Mouse (Mus musculus) mouse embryonic stem cell (cell line): ENCODE measurements around the gene Ate1.
"Not testable (repeated sequence)": the region's sequence is repeated elsewhere in the genome, so short reads cannot be mapped to it uniquely, and the experiment has no call there.

Experiments
- in situ Hi-C, 2 experiments: fragments of 300-500 bp; cut with MboI; formaldehyde crosslinking; loops; 1 replicate in 1 of 2; 3 replicates in 1 of 2; pipeline ENCODE4 v1.14.3; 2019 to 2020; ENCODE audit warnings: low sequenced_read_pairs in 2 of 2, low pct_unique_long_range_greater_than_20kb in 1 of 2, mixed read lengths in 1 of 2; ENCODE audit not compliant: unreplicated experiment in 1 of 2

Gene Ate1

GRCm38 (mm10) chr7:130455587-130456246 is 64.5 kb downstream of the Ate1 start:
- in situ Hi-C loops: no loop called here

- in situ Hi-C loops: no loop called here
These were observed 65.9 kb downstream of the Ate1 start for GRCm38 (mm10) chr7:130454226-130454625.

GRCm38 (mm10) chr7:130435776-130436175 is 84.4 kb downstream of the Ate1 start:
- in situ Hi-C loops: no loop called here

GRCm38 (mm10) chr7:130432141-130432540 is 88.0 kb downstream of the Ate1 start:
- in situ Hi-C loops: no loop called here

- in situ Hi-C loops: no loop called here
These were observed 93.6 kb downstream of the Ate1 start for GRCm38 (mm10) chr7:130426586-130426985.

GRCm38 (mm10) chr7:130425991-130426390 is 94.2 kb downstream of the Ate1 start:
- in situ Hi-C loops: no loop called here

GRCm38 (mm10) chr7:130419961-130420360 is 100.2 kb downstream of the Ate1 start:
- in situ Hi-C loops: no loop called here

- in situ Hi-C loops: no loop called here
These were observed 112.5 kb downstream of the Ate1 start for GRCm38 (mm10) chr7:130407622-130408021.

- in situ Hi-C loops: no loop called here
These were observed 116.8 kb downstream of the Ate1 start for GRCm38 (mm10) chr7:130403346-130403745.

- in situ Hi-C loops: no loop called here
These were observed 125.5 kb downstream of the Ate1 start for GRCm38 (mm10) chr7:130394697-130395096.

GRCm38 (mm10) chr7:130390060-130390459 is 130.1 kb downstream of the Ate1 start:
- in situ Hi-C loops: not testable (repeated sequence)

GRCm38 (mm10) chr7:130386308-130386707 is 133.9 kb downstream of the Ate1 start:
- in situ Hi-C loops: no loop called here

GRCm38 (mm10) chr7:130385732-130386294 is 134.4 kb downstream of the Ate1 start:
- in situ Hi-C loops: no loop called here

GRCm38 (mm10) chr7:130382126-130382525 is 138.0 kb downstream of the Ate1 start:
- in situ Hi-C loops: no loop called here

GRCm38 (mm10) chr7:130381387-130381951 is 138.7 kb downstream of the Ate1 start:
- in situ Hi-C loops: no loop called here

- in situ Hi-C loops: no loop called here
These were observed 139.3 kb downstream of the Ate1 start for GRCm38 (mm10) chr7:130380769-130381355.

GRCm38 (mm10) chr7:130380367-130380766 is 139.8 kb downstream of the Ate1 start:
- in situ Hi-C loops: no loop called here

GRCm38 (mm10) chr7:130379886-130380285 is 140.3 kb downstream of the Ate1 start:
- in situ Hi-C loops: no loop called here

GRCm38 (mm10) chr7:130378308-130378707 is 141.9 kb downstream of the Ate1 start:
- in situ Hi-C loops: no loop called here

GRCm38 (mm10) chr7:130374311-130374710 is 145.9 kb downstream of the Ate1 start:
- in situ Hi-C loops: loop anchor here (25.0 kb wide), 1 partner anchor 712 kb away; no protein-coding TSS in a partner anchor
